Mouse (Mus musculus) v-Abl transformed pro-B cells (cell line): ENCODE measurements around the gene Arrdc5.

ENCODE experiments used
- in situ Hi-C, 2 experiments: fragments of 400-800 bp; cut with MboI; formaldehyde crosslinking; loops; one replicate each; pipeline ENCODE4 v1.15.1; 2025; ENCODE audit not compliant: unreplicated experiment in 2 of 2

The Arrdc5 gene

GRCm38 (mm10) chr17:56279481-56280155, 20.5 kb downstream of the Arrdc5 start:
- in situ Hi-C loops: loop anchor here (5.0 kb wide), 1 partner anchor 33 kb away; no protein-coding TSS in a partner anchor

- in situ Hi-C loops: loop anchor here (5.0 kb wide), 1 partner anchor 34 kb away; no protein-coding TSS in a partner anchor
Measured at GRCm38 (mm10) chr17:56278340-56278739, 21.7 kb downstream of the Arrdc5 start.

- in situ Hi-C loops: loop anchor here (5.0 kb wide), 1 partner anchor 35 kb away; no protein-coding TSS in a partner anchor
Measured at GRCm38 (mm10) chr17:56277567-56277893, 22.6 kb downstream of the Arrdc5 start.

GRCm38 (mm10) chr17:56276643-56277566, 23.2 kb downstream of the Arrdc5 start, which contains the start of gene Ticam1:
TSS of gene Ticam1 (minus strand) at chr17:56276786.
- in situ Hi-C loops: loop anchor here (5.0 kb wide), 1 partner anchor 35 kb away; no protein-coding TSS in a partner anchor

- in situ Hi-C loops: loop anchor here (5.0 kb wide), 1 partner anchor 36 kb away; no protein-coding TSS in a partner anchor
Measured at GRCm38 (mm10) chr17:56275842-56276480, 24.1 kb downstream of the Arrdc5 start.

- in situ Hi-C loops: no loop called here
Measured at GRCm38 (mm10) chr17:56273986-56274385, 26.1 kb downstream of the Arrdc5 start.

GRCm38 (mm10) chr17:56273482-56273881, 26.6 kb downstream of the Arrdc5 start:
- in situ Hi-C loops: no loop called here

GRCm38 (mm10) chr17:56272644-56273043, 27.4 kb downstream of the Arrdc5 start:
- in situ Hi-C loops: no loop called here

- in situ Hi-C loops: no loop called here
Measured at GRCm38 (mm10) chr17:56271609-56272253, 28.4 kb downstream of the Arrdc5 start.

GRCm38 (mm10) chr17:56269741-56270140, 30.3 kb downstream of the Arrdc5 start:
- in situ Hi-C loops: loop anchor here in 1 of 2 experiments (5.0 kb wide), 1 partner anchor 78 kb away; no protein-coding TSS in a partner anchor

GRCm38 (mm10) chr17:56269153-56269630, 30.9 kb downstream of the Arrdc5 start:
- in situ Hi-C loops: loop anchor here in 1 of 2 experiments (5.0 kb wide), 1 partner anchor 78 kb away; no protein-coding TSS in a partner anchor

- in situ Hi-C loops: loop anchor here in 1 of 2 experiments (5.0 kb wide), 1 partner anchor 81 kb away; no protein-coding TSS in a partner anchor
Measured at GRCm38 (mm10) chr17:56266271-56266670, 33.8 kb downstream of the Arrdc5 start.

- in situ Hi-C loops: loop anchor here in 1 of 2 experiments (5.0 kb wide), 1 partner anchor 81 kb away; no protein-coding TSS in a partner anchor
Measured at GRCm38 (mm10) chr17:56265869-56266268, 34.2 kb downstream of the Arrdc5 start.

GRCm38 (mm10) chr17:56265011-56265410, 35.1 kb downstream of the Arrdc5 start:
- in situ Hi-C loops: loop anchor here in 1 of 2 experiments (5.0 kb wide), 1 partner anchor 82 kb away; no protein-coding TSS in a partner anchor

GRCm38 (mm10) chr17:56264020-56264419, 36.1 kb downstream of the Arrdc5 start:
- in situ Hi-C loops: no loop called here

- in situ Hi-C loops: no loop called here
Measured at GRCm38 (mm10) chr17:56262645-56263094, 37.4 kb downstream of the Arrdc5 start.

- in situ Hi-C loops: no loop called here
Measured at GRCm38 (mm10) chr17:56261166-56261565, 38.9 kb downstream of the Arrdc5 start.

- in situ Hi-C loops: loop anchor here in 1 of 2 experiments (5.0 to 10.0 kb wide), 3 partner anchors 127 to 555 kb away; partner anchors contain the start of gene Yju2
Measured at GRCm38 (mm10) chr17:56259301-56260037, 40.6 kb downstream of the Arrdc5 start.

- in situ Hi-C loops: loop anchor here in 1 of 2 experiments (5.0 to 10.0 kb wide), 3 partner anchors 127 to 554 kb away; partner anchors contain the start of gene Yju2
Measured at GRCm38 (mm10) chr17:56258812-56259211, 41.3 kb downstream of the Arrdc5 start.
